Mouse (Mus musculus) liver, embryonic 14.5 days (tissue): ENCODE results near the gene Coro1a. TPM values are rescaled to one million over a fixed set of nuclear protein-coding genes. Genes with fewer than 3 reads are reported as not detected.

Source experiments
- ATAC-seq: fragments of 200-750 bp; cut with Nextera tagmentation; 2 replicates; pipeline ENCODE4 v1.8.0; 2017; ENCODE audit warnings: moderate number of reproducible peaks, mild to moderate bottlenecking, moderate library complexity; ENCODE audit not compliant: insufficient read depth
- DNase-seq, 3 experiments: peaks; one replicate each; pipeline ENCODE4 v3.0.0-alpha.2; 2012 to 2013; ENCODE audit warnings: low read depth in 3 of 3, low spot score in 3 of 3
- H3K27ac ChIP-seq: fragments of 300-500 bp; sonication (generic); 2 replicates; pipeline ENCODE4 v1.5.1; 2014; ENCODE audit warnings: moderate library complexity, mild to moderate bottlenecking, control low read depth, inconsistent platforms
- H3K27me3 ChIP-seq: fragments of 300-500 bp; sonication (generic); 2 replicates; pipeline ENCODE4 v1.6.1; 2014; ENCODE audit warnings: mild to moderate bottlenecking, low read length, moderate library complexity; ENCODE audit not compliant: control insufficient read depth, insufficient read depth
- H3K36me3 ChIP-seq: fragments of 300-500 bp; sonication (generic); replicated peaks from 2 replicates; pipeline ENCODE4 v1.6.1; 2014; ENCODE audit warnings: low read depth; ENCODE audit not compliant: control insufficient read depth, insufficient read depth
- H3K4me1 ChIP-seq, 2 experiments: fragments of 200-500 bp in 1 of 2; fragments of 300-500 bp in 1 of 2; sonication (generic) in 1 of 2; replicated peaks; 2 replicates each; pipeline ENCODE4 v1.6.1; 2012 to 2014; ENCODE audit warnings: antibody characterized with exemption in 1 of 2, inconsistent platforms in 1 of 2, low read length in 1 of 2; ENCODE audit not compliant: control insufficient read depth in 2 of 2, insufficient read depth in 2 of 2
- H3K4me2 ChIP-seq: fragments of 300-500 bp; sonication (generic); 2 replicates; pipeline ENCODE4 v1.6.1; 2014; ENCODE audit warnings: low read depth, mild to moderate bottlenecking, control low read depth, moderate library complexity
- H3K4me3 ChIP-seq, 2 experiments: fragments of 200-500 bp in 1 of 2; fragments of 300-500 bp in 1 of 2; sonication (generic) in 1 of 2; 2 replicates each; pipeline ENCODE4 v1.5.1; 2012 to 2014; ENCODE audit warnings: low read depth in 2 of 2, low read length in 2 of 2, mild to moderate bottlenecking in 2 of 2, control low read depth in 1 of 2, inconsistent platforms in 1 of 2, moderate library complexity in 1 of 2; ENCODE audit not compliant: insufficient read depth in 1 of 2
- H3K9ac ChIP-seq: fragments of 300-500 bp; sonication (generic); replicated peaks from 2 replicates; pipeline ENCODE4 v1.6.1; 2014; ENCODE audit warnings: mild to moderate bottlenecking, control low read depth, moderate library complexity
- H3K9me3 ChIP-seq: fragments of 300-500 bp; sonication (generic); 2 replicates; pipeline ENCODE4 v1.6.1; 2016; ENCODE audit warnings: low read length, mixed read lengths; ENCODE audit not compliant: control insufficient read depth
- CTCF ChIP-seq: IDR thresholded peaks from 2 replicates; pipeline ENCODE4 v1.5.1; 2016; ENCODE audit warnings: antibody characterized with exemption, low read depth, control low read depth
- EP300 ChIP-seq: IDR thresholded peaks from 2 replicates; pipeline ENCODE4 v1.6.1; 2016; ENCODE audit warnings: antibody characterized with exemption, low read depth
- WGBS: fragments of 180-500 bp; shearing (Covaris S2); extraction: QIAGEN DNeasy Blood & Tissue Kit; methylation state at CpG from one replicate; pipeline ENCODE4 v1.1.7; 2014; ENCODE audit not compliant: insufficient replicate concordance; 5-methylcytosine and 5-hydroxymethylcytosine counted together
- polyA plus RNA-seq, 2 experiments: library from polyadenylated mRNA; depleted of rRNA in 1 of 2; stranded (reverse) in 1 of 2; unstranded in 1 of 2; fragments of >200 nt; fragmentation: Nextera tagmentation in 1 of 2; extraction: Ambion mirVana in 1 of 2; gene quantifications; 2 replicates each; pipeline versions ENCODE4 v1.2.1 to v1.2.3; 2012 to 2014

Gene Coro1a
- polyA plus RNA-seq, 2 experiments = 52.5 to 81.5 TPM

DNA sequence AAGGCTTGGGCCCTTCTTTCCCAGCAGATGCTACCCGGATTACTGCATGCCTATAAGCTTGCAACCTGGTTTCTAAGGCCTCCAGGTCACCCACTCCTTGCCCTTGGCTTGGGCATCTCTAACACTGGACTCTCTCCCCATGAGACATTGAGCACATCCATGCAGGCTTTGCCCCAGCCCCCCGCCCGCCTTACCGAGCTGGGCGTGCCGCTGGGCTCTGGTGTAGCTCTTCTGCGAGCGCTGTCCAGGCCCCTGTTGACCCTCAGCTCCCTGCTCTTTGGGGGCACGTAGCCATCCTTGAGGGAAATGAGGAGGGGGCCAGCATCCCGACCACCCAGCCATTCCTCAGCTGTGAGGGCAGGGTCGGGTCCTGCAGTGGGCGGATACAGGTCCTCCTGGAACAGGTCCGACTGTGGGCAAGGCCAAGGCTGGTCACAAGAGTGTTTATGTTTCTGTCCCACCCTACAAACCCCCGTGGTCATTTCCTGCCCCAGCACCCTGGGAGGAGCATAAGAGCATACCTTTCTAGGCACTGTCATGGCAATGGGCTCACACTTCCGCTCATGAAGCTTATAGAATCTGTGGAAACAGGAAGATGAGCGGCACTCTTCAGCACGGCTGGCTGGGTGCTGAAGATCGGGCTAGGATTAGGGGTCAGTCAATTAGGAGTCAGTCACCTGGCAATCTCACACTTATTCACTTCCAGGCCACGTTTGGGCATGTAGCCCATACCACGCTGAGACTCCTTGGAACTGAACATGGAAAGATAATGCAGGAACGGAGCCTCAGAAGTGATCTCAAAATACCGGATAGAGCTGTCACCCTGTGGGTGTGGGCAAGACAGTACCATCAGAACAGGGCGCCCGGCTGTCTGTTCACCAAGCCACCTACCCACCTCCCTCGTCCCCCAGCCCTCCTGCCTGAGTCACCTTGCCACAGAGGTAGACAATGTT, 7.2 kb downstream of the Coro1a start:
- Histone ChIP-seq H3K9me3 (no peaks in the 10 kb centered on the region), H3K4me2 (no peak overlapping the region), H3K4me3 (no peak overlapping the region), H3K4me1 (peaks cover 0 to 5% of the 10 kb centered on the region in 2 experiments; a peak in 3 of 4 replicates), H3K9ac (no peak overlapping the region), H3K27me3 (peaks cover 3% of the 10 kb centered on the region), H3K27ac (no peak overlapping the region), H3K36me3 (no peaks in the 10 kb centered on the region)
- TF ChIP-seq EP300 (no peak), CTCF (no peak)
- WGBS = 73% methylated on average over 25 of the region's 25 CpGs
- no peak for DNase-seq
- ATAC-seq = no peak

DNA sequence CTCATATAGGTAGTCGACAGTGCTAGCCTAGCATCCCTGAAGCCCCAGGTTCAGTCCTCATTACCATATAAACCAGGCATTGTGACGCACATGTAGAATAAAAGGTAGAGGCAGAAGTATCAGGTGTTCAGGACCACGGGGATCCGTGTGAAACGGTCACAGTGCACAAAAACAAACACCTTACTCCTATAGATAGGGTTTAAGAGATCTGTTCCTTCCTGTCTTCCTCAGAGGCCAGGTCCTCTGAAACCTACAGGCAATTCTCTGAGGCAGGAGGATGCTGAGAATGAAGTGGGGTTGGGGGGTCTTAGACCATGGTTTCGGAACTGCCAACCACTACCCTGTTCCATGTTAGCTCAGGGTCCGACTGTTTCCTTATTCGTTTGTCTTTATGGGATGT, 9.7 kb downstream of the Coro1a start:
- no peak for ATAC-seq
- no peak overlapping the region for H3K4me2 ChIP-seq

DNA sequence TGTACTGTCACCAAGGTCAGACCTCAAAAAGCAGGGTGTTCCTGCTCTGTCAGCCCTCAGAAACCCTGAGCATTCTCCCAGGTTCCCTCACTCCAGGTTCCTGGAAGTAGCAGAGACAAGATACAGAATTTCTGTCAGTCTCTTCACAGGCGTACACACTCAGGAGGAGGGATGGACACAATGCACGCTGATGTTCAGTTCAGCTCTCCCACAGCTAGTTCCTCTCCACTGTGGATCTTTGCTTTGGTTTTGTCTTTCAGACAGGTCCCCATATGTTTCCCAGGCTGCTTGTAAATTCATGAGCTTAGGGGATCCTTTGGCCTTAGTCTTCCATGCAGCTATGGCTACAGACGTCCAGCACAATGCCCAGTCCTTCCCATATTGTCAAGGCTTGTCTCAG, 10.7 kb downstream of the Coro1a start:
- Histone ChIP-seq H3K27ac (no peak overlapping the region), H3K9ac (peak overlapping the region; percentile 65), H3K36me3 (no peaks in the 10 kb centered on the region), H3K27me3 (no peaks in the 10 kb centered on the region), H3K4me3 (peak overlapping the region; percentile 70 to 75), H3K4me1 (peaks cover 4 to 10% of the 10 kb centered on the region in 2 experiments; a peak in 3 of 4 replicates), H3K4me2 (peak overlapping the region; percentile 91), H3K9me3 (no peaks in the 10 kb centered on the region)
- DNase-seq (no peak), ATAC-seq (no peak)
- TF ChIP-seq EP300 (no peak), CTCF (no peak)
- WGBS = 58% methylated on average over 3 of the region's 3 CpGs

More for the DNA sequence above, 9.7 kb downstream of the Coro1a start:
- peaks cover 4 to 10% of the 10 kb centered on the region in 2 experiments; a peak in 3 of 4 replicates for H3K4me1 ChIP-seq
- H3K36me3 ChIP-seq = no peaks in the 10 kb centered on the region
- no peak for DNase-seq
- no peaks in the 10 kb centered on the region for H3K27me3 ChIP-seq
- H3K9me3 ChIP-seq = no peaks in the 10 kb centered on the region
- WGBS = 79% methylated on average over 8 of the region's 8 CpGs
- TF ChIP-seq EP300 (no peak), CTCF (no peak)
- no peak overlapping the region for H3K27ac ChIP-seq
- H3K9ac ChIP-seq = no peak overlapping the region
- no peak overlapping the region for H3K4me3 ChIP-seq

DNA sequence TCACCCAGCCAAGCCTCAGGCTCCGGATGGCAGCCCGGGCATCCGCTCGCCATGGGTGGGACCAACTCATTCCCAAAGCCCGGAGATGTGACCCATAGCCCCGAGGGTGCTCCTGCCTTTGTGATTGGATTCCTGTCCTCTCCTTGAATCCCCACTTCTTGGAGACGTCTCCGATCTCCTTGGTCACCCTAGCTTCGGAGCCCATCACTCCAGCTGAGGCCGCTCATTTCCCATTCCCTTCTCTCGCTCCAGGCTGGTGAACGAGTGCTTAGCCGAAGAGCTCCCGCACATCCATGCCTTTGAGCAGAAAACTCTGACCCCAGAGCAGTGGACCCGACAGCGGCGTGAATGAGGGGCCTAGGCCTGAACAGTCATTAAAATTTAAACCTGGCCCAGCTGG, 11.3 kb downstream of the Coro1a start:
- 3% methylated on average over 17 of the region's 17 CpGs for WGBS
- Histone ChIP-seq H3K27ac (no peak overlapping the region), H3K9ac (peak overlapping the region; percentile 65), H3K4me1 (peaks cover 4 to 9% of the 10 kb centered on the region in 2 experiments; a peak in 3 of 4 replicates), H3K9me3 (no peaks in the 10 kb centered on the region), H3K4me3 (peak overlapping the region; percentile 70 to 75), H3K27me3 (no peaks in the 10 kb centered on the region), H3K36me3 (no peaks in the 10 kb centered on the region), H3K4me2 (peak overlapping the region; percentile 91)
- no peak for TF ChIP-seq CTCF
- TF ChIP-seq EP300 = no peak
- no peak for DNase-seq
- no peak for ATAC-seq

DNA sequence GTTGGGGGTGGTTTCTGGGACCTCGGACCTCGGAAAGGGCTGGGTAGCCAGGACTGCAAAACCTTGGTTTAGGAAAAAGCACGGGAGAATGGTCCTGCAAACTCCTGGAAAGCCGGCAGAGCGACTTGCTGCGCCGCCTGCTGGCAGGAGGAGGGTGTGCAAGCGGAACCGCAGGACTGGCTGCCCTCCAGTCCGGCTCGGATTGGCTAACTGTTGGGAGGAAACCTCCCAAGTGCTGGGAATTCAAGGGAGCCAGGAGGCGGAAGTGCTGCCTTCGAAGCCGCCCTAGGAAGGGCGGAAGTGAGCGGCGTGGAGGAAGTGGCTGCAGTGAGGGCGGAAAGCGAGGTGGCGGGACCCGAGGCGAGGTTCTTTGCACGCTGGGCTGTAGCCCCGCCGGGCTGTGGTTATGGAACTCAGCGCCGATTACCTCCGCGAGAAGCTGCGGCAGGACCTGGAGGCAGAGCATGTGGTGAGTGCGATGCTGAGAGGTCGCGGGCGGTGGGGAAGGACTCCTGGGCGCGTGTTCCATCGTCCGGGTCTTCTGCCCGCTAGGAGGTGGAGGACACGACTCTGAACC, 11.9 kb downstream of the Coro1a start, which contains the start of gene Slx1b:
Gene Slx1b (minus strand): TSS at position 154 of the 577 bp plus-strand sequence.
- Histone ChIP-seq H3K4me3 (peak within 1 kb of the TSS; percentile 70 to 75), H3K9ac (peak within 1 kb of the TSS; percentile 89), H3K27ac (peak within 1 kb of the TSS; percentile 79), H3K27me3 (no peaks in the 10 kb centered on the region), H3K36me3 (no peaks in the 10 kb centered on the region), H3K4me2 (peak within 1 kb of the TSS; percentile 91), H3K4me1 (peaks cover 4 to 5% of the 10 kb centered on the region in 2 experiments; a peak in 3 of 4 replicates), H3K9me3 (no peaks in the 10 kb centered on the region)
- ATAC-seq = peak; percentile 96
- under 1% methylated on average over 40 of the region's 40 CpGs for WGBS
- 0 out of 2 replicates have a peak, but pooled peaks have one; percentile 15 for TF ChIP-seq EP300
- TF ChIP-seq CTCF = peak; percentile 98
- peak; percentile 95 to 97 (median 96) for DNase-seq
